Mouse (Mus musculus) gastrocnemius, postnatal 36 days (tissue): Measurements from ENCODE around the gene Gm2000. TPM values are rescaled to one million over a fixed set of nuclear protein-coding genes. Genes with fewer than 3 reads are reported as not detected.
"Not testable (repeated sequence)": the region's sequence is repeated elsewhere in the genome, so short reads cannot be mapped to it uniquely, and the experiment has no call there.

ENCODE experiments used
- DNase-seq, 2 experiments: peaks; one replicate each; pipeline ENCODE4 v3.0.0; 2022
- intact Hi-C: fragments of 180-260 bp; cut with DNase I; formaldehyde crosslinking; loops from one replicate; pipeline ENCODE4 v1.15.1; 2025
- long read RNA-seq, 2 experiments: library from polyadenylated mRNA; stranded (forward); transcript quantifications; one replicate each; pipeline ENCODE4 v2.0.0; 2021
- total RNA-seq, 2 experiments: library from RNA; stranded (reverse); gene quantifications; 2 replicates each; pipeline ENCODE4 v1.2.3; 2021

Gm2000 gene
- 100 to 1,000 TPM; 315 to 385 TPM for total RNA-seq
- long read RNA-seq, experiment 1, transcript Gm2000-201 (1 exons, 445 nt): major isoform, 94 of 94 reads
- long read RNA-seq, experiment 1, partial matches to known transcripts: 0 of 94 reads
- long read RNA-seq, experiment 1, other reads (novel, unspliced or antisense): 0 of 94 reads
- long read RNA-seq, experiment 2, transcript Gm2000-201 (1 exons, 445 nt): major isoform, 107 of 107 reads
- long read RNA-seq, experiment 2, partial matches to known transcripts: 0 of 107 reads
- long read RNA-seq, experiment 2, other reads (novel, unspliced or antisense): 0 of 107 reads

DNA sequence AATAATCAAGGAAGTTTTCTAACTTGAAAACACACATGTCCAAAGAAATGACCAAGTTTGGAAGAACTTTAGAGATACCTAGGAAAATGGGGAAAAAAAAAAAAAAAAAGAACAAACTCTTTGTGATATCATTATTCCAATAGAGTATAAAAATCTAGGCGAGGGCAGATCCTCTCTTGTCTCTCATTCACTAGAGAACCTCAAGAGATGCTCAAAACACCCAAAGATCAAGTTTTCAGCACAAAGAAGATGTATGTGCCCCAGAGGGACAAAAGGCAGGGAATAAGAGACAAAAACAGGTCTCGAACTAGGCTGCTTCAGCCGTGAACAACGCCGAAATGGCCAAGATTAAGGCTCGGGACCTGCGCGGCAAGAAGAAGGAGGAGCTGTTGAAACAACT lies at the start of gene Gm2000:
Gene Gm2000, plus strand, starts transcription at position 301 of the 400 bp plus-strand sequence.
- intact Hi-C loops: no loop called here

DNA sequence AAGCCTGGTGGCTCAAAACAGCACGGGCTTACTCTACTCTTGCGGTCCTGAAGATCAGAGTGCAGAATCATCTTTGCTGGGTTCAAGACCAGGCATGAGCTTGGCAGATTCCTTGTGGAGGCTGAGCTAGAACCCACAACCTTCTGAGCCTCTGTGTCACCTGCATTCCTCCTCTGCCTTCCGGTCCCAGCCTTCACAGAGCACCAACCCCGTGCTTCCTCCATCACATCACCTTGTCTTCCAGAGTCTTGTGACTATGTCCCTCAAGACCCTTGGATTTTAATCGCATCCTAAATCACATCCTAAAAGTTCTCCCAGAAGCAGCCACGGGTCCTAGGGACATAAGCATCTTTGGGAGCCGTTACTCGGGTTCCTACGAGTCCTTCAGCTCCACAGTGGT lies 42.7 kb upstream of the Gm2000 start:
- intact Hi-C loops: no loop called here
- no peak for DNase-seq

More for the DNA sequence above, at the start of gene Gm2000:
- DNase-seq: no peak

DNA sequence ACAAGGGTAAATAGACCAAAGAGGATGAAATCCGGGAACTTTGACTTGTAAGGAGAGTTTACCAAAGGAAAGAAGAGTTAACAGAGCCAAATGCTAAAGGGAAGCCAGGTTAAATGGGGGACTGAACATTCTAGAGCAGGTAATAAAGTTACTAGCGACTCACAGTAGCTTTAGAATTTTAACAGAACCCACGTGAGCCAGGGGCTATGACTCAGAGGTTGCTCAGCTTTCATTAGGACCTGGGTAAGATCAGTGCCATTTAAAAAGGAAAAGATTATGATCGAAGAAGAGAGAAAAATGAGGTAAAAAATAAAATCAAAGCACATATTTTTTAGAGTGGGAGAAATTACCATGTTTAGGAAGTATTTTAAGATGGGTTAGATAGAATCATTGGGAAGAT lies 25.0 kb upstream of the Gm2000 start:
- intact Hi-C loops: no loop called here
- DNase-seq: no peak

DNA sequence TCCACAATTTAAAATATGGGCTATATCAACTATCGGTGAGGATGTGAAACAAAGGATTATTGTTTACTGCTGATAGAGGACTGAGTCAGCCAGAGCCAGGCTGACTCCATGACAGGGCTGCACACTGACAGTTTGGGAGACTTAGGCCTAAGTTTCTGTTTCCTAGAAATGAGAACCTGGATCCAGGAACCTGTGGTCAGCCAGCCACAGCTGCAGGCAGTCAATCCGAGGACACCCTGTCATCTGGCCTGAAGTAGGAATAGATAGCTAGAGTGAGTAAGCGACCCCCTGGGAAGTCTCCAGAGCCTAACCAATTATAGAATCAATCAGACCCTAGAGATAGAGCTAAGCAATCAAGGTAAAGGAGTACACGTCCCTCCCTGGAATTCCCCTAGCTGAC lies 21.4 kb upstream of the Gm2000 start:
- DNase-seq: no peak
- intact Hi-C loops: no loop called here

DNA sequence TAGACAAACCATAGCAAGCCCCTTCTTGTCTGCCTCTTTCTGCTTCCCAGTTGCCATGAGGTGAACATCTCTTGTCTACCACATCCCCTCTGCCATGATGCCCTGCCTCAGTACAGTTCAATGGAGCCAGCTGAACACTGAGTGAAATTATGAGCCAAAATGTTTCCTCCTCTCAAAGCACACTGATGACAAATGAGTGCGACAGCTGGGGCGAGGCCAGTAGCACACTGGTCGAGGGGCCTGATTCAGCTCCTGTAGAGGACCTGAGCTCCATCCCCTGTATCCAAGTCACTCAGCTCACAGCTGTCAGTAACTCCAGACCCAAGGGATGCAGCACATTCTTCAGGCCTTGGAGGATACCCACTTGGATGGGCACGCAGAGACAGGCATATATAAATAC lies 20.2 kb upstream of the Gm2000 start:
- intact Hi-C loops: no loop called here
- DNase-seq: no peak

DNA sequence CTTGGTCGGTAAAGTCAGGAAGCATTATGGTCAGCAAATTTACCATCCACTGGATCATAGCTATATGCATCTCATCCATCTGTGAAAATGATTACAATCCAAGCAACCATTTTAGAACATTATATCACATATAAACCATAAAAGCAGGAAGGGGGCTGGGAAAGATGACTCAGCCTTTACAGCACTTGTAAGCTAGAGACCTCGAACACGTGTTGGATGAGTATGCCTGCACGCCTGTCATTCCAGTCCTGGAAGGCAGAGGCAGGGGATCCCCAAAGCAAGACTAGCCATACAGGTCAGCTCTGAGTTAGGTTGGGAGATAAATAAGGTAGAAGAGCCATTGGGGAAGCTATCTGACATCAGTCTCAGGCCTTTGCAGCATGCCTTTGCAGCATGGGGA lies 16.8 kb upstream of the Gm2000 start:
- intact Hi-C loops: no loop called here
- DNase-seq: no peak

- DNase-seq: no peak
- intact Hi-C loops: no loop called here
Measured at GRCm38 (mm10) chr1:156350441-156350840, 15.4 kb upstream of the Gm2000 start.

GRCm38 (mm10) chr1:156352466-156352865 lies 13.4 kb upstream of the Gm2000 start:
- DNase-seq: no peak
- intact Hi-C loops: no loop called here

DNA sequence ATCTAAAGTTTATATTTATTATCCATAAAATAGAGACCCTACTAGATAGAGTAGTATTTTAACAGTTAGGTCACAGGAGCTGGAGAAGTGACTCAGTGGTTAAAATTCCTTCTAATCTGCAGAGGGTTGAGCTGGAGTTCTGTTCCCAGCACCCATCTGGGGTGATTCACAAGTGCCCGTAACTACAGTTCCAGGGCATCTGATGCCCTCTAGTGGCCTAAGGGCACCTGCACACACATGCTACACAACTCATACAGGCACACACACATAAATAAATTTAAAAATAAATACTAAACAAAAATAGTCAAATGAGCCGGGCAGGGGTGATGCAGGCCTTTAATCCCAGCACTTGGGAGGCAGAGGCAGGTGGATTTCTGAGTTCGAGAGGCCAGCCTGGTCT lies 15.4 kb downstream of the Gm2000 start:
- intact Hi-C loops: no loop called here
- no peak for DNase-seq

DNA sequence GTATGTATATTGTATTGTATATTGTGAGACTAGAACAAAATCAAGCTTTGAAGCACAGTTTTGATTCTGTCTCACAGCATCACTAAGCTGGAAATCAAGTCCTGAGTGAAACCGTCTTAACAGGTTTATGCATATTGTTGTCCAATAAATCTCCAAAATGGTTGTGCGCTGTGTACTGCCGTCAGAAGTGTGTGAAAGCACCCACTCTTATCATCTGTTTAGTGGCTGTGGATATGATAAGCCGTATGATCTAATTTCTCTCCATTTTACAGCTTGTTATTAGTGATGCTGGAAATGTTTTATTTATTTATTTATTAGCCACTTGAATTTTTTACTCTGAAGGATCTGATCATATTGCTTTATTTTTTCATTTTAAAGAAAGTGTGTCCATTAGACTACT lies 20.4 kb downstream of the Gm2000 start:
- intact Hi-C loops: no loop called here
- DNase-seq: no peak

DNA sequence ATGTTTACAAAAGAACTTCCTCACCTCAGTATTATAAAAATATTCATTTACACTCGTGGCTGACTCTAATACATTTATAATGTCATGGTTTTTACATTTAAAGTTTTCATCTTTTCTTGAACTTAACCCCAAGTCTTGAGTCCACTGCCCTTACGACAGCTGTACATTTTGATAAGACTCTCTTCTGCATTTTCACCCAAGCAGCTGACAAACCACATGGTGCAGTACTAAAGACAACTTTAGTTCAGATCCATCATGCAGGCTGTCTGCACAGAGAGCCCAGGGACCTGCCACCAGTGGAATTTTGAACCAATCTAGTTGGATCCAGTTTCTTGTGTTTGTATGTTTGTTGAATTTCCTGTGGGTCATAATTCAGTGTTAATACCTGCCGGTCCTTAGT lies 21.0 kb downstream of the Gm2000 start:
- DNase-seq: no peak
- intact Hi-C loops: no loop called here

GRCm38 (mm10) chr1:156393148-156393547 lies 27.3 kb downstream of the Gm2000 start:
- intact Hi-C loops: no loop called here
- no peak for DNase-seq

GRCm38 (mm10) chr1:156400159-156400558 lies 34.3 kb downstream of the Gm2000 start:
- intact Hi-C loops, DNase-seq: not testable (repeated sequence)

GRCm38 (mm10) chr1:156402491-156402890 lies 36.7 kb downstream of the Gm2000 start:
- DNase-seq: no peak
- intact Hi-C loops: no loop called here

GRCm38 (mm10) chr1:156403251-156403650 lies 37.4 kb downstream of the Gm2000 start:
- intact Hi-C loops: no loop called here
- DNase-seq: no peak

DNA sequence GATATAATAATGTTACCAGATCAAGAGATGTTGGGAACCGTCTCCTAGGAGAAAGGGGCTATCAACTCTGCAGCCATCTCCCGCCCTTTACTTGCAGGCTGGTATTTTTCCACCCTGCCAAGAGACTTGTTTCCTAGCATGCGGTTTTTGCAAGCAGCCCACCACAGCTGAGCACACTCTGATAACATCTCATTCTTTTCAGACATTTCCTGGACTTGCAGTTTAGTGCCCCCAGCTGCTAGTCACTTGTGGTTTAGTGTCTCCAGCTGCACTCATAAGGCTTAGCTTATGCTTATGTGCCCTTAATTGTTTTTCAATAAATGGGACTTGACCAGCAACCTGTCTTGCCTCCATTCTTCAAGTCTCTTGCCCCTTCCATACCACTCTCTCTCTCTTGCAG lies 42.2 kb downstream of the Gm2000 start:
- no peak for DNase-seq
- intact Hi-C loops: no loop called here

GRCm38 (mm10) chr1:156408521-156408920 lies 42.7 kb downstream of the Gm2000 start:
- no peak for DNase-seq
- intact Hi-C loops: no loop called here

Other genes starting within 250 kb of the Gm2000 start
- not detected for gene Fam163a, start 161.0 kb upstream of the Gm2000 start, total RNA-seq
- gene Tdrd5, start 62.4 kb upstream of the Gm2000 start, total RNA-seq: under 1 TPM in 1 of 2 experiments, not detected in 1; 0.10 TPM
- gene Nphs2, start 55.3 kb upstream of the Gm2000 start, total RNA-seq: not detected
- under 1 TPM in 1 of 2 experiments, not detected in 1; 0.28 TPM for gene Axdnd1, start 55.1 kb downstream of the Gm2000 start, total RNA-seq
- 1 to 10 TPM; 4.0 to 5.6 TPM for gene Soat1, start 108.3 kb downstream of the Gm2000 start, total RNA-seq
- gene Gm10031, start 158.0 kb downstream of the Gm2000 start, total RNA-seq: 10 to 100 TPM; 36.7 to 40.4 TPM
- gene Abl2, start 192.7 kb downstream of the Gm2000 start, total RNA-seq: 10 to 100 TPM; 16.2 to 16.9 TPM